Mouse (Mus musculus) left cerebral cortex, postnatal 14 days (tissue): Measurements from ENCODE around the gene Gm14124. TPM values are rescaled to one million over a fixed set of nuclear protein-coding genes. Genes with fewer than 3 reads are reported as not detected.
A peak's percentile ranks its signal among the peaks of the same experiment; 100 is the strongest.
"Not testable (repeated sequence)": the region's sequence is repeated elsewhere in the genome, so short reads cannot be mapped to it uniquely, and the experiment has no call there.

Experiments
- DNase-seq, 2 experiments: peaks; one replicate each; pipeline ENCODE4 v3.0.0; 2021 to 2022; ENCODE audit warnings: low spot score in 2 of 2, mixed read lengths in 1 of 2
- intact Hi-C: fragments of 180-260 bp; cut with DNase I; formaldehyde crosslinking; loops from one replicate; pipeline ENCODE4 v1.15.1; 2025
- long read RNA-seq, 2 experiments: library from polyadenylated mRNA; stranded (forward); transcript quantifications; one replicate each; pipeline ENCODE4 v2.0.0; 2021
- total RNA-seq, 2 experiments: library from RNA; stranded (reverse); gene quantifications; 2 replicates each; pipeline ENCODE4 v1.2.3; 2021

The Gm14124 gene
- under 1 TPM; 0.11 to 0.26 TPM for total RNA-seq
- long read RNA-seq, experiment 1: 0 reads
- long read RNA-seq, experiment 2: 0 reads

- intact Hi-C loops, DNase-seq: not testable (repeated sequence)
Measured at GRCm38 (mm10) chr2:150257291-150257690, at the start of gene Gm14124. Gene Gm14124 (plus strand): TSS chr2:150257517.

GRCm38 (mm10) chr2:150217600-150218362 is 39.5 kb upstream of the Gm14124 start, which contains the start of gene Zfp937:
Gene Zfp937 (plus strand): TSS chr2:150218073.
- peak; percentile 77 to 84 for DNase-seq
- intact Hi-C loops: not testable (repeated sequence)

GRCm38 (mm10) chr2:150218363-150218725 is 39.0 kb upstream of the Gm14124 start:
- intact Hi-C loops, DNase-seq: not testable (repeated sequence)

- intact Hi-C loops: not testable (repeated sequence)
Measured at GRCm38 (mm10) chr2:150223263-150223662, 34.1 kb upstream of the Gm14124 start.

GRCm38 (mm10) chr2:150243211-150243610 is 14.1 kb upstream of the Gm14124 start:
- intact Hi-C loops: loop anchor here (10.0 kb wide), 1 partner anchor 82 kb away; the partner anchor contains the start of gene Gm10130
- DNase-seq: no peak

More at GRCm38 (mm10) chr2:150223263-150223662, 34.1 kb upstream of the Gm14124 start:
- not testable (repeated sequence) for DNase-seq

- intact Hi-C loops, DNase-seq: not testable (repeated sequence)
Measured at GRCm38 (mm10) chr2:150255491-150255890, 1.8 kb upstream of the Gm14124 start, which contains the start of gene Gm21994. Gene Gm21994 (minus strand): TSS chr2:150255591.

- intact Hi-C loops, DNase-seq: not testable (repeated sequence)
Measured at GRCm38 (mm10) chr2:150256861-150257260, 456 bp upstream of the Gm14124 start.

- intact Hi-C loops: no loop called here
- no peak for DNase-seq
Measured at GRCm38 (mm10) chr2:150293669-150294068, 36.4 kb downstream of the Gm14124 start.

GRCm38 (mm10) chr2:150299096-150299495 is 41.8 kb downstream of the Gm14124 start:
- DNase-seq: no peak
- intact Hi-C loops: no loop called here

GRCm38 (mm10) chr2:150307183-150307773 is 50.0 kb downstream of the Gm14124 start:
- intact Hi-C loops: no loop called here

GRCm38 (mm10) chr2:150310952-150311884 is 53.9 kb downstream of the Gm14124 start:
- DNase-seq: peak; percentile 88 to 91
- intact Hi-C loops: not testable (repeated sequence)

More at GRCm38 (mm10) chr2:150307183-150307773, 50.0 kb downstream of the Gm14124 start:
- DNase-seq: no peak

- DNase-seq: no peak
- intact Hi-C loops: no loop called here
Measured at GRCm38 (mm10) chr2:150316140-150316539, 58.8 kb downstream of the Gm14124 start.

- intact Hi-C loops: no loop called here
- no peak for DNase-seq
Measured at GRCm38 (mm10) chr2:150318973-150319372, 61.7 kb downstream of the Gm14124 start.

Other genes with a start within 250 kb of the Gm14124 start
- 1 to 10 TPM; 8.3 to 8.8 TPM for gene Zfp120, start 120.8 kb upstream of the Gm14124 start, total RNA-seq
- gene Gm10770, start 77.8 kb upstream of the Gm14124 start, total RNA-seq: not detected
- gene Gm14139, start 75.8 kb upstream of the Gm14124 start, total RNA-seq: not detected
- gene Zfp937, start 39.4 kb upstream of the Gm14124 start, total RNA-seq: 1 to 10 TPM; 8.4 to 8.5 TPM
- 1 to 10 TPM; 7.0 to 8.6 TPM for gene Gm21994, start 1.9 kb upstream of the Gm14124 start, total RNA-seq
- gene Gm10130, start 66.2 kb downstream of the Gm14124 start, total RNA-seq: 1 to 10 TPM in 1 of 2 experiments, not detected in 1; 2.5 TPM
- 1 to 10 TPM; 6.7 to 8.2 TPM for gene 3300002I08Rik, start 105.2 kb downstream of the Gm14124 start, total RNA-seq
- 1 to 10 TPM; 5.5 to 5.8 TPM for gene Zfp442, start 194.0 kb downstream of the Gm14124 start, total RNA-seq
- gene Zfp345, start 227.6 kb downstream of the Gm14124 start, total RNA-seq: under 1 TPM; 0.15 to 0.34 TPM